Mouse (Mus musculus): ENCODE measurements around the gene Esyt2. TPM values are rescaled to one million over a fixed set of nuclear protein-coding genes. Genes with fewer than 3 reads are reported as not detected.

Esyt2 gene
- polyA plus RNA-seq, 1 experiment from 2014 or later = 15.6 TPM

- no peaks in the 10 kb centered on the region for H3K9me3 ChIP-seq
- H3K4me2 ChIP-seq (replicated peaks) = no peak overlapping the region
- WGBS = 84% methylated on average over 1 of the region's 1 CpGs
- peaks cover 7% of the 10 kb centered on the region; the same call in 1 of the 2 replicates for H3K36me3 ChIP-seq
- no peak overlapping the region for H3K9ac ChIP-seq
- no peaks in the 10 kb centered on the region for H3K4me1 ChIP-seq
- no peak overlapping the region for H3K27ac ChIP-seq
- ATAC-seq (ENCODE audit: low FRiP score, low read depth) = no peak
- H3K27me3 ChIP-seq = no peaks in the 10 kb centered on the region
- H3K4me3 ChIP-seq = no peak overlapping the region
Measured at GRCm38 (mm10) chr12:116317818-116318217, 36.8 kb downstream of the Esyt2 start.

- WGBS = 78% methylated on average over 4 of the region's 4 CpGs
- H3K36me3 ChIP-seq = peaks cover 22% of the 10 kb centered on the region
- no peaks in the 10 kb centered on the region for H3K27me3 ChIP-seq
- peaks cover 5% of the 10 kb centered on the region; the same call in 1 of the 2 replicates for H3K4me1 ChIP-seq
- H3K4me3 ChIP-seq = no peak overlapping the region
- H3K27ac ChIP-seq = peak overlapping the region; percentile 52; the same call in 1 of the 2 replicates
- ATAC-seq (ENCODE audit: low FRiP score, low read depth) = peak; percentile 44; the same call in 1 of the 2 replicates
- no peaks in the 10 kb centered on the region for H3K9me3 ChIP-seq
- H3K4me2 ChIP-seq (replicated peaks) = no peak overlapping the region
- H3K9ac ChIP-seq = no peak overlapping the region
Measured at GRCm38 (mm10) chr12:116325545-116325944, 44.5 kb downstream of the Esyt2 start.

- H3K27ac ChIP-seq = peak overlapping the region; percentile 52; the same call in 1 of the 2 replicates
- no peaks in the 10 kb centered on the region for H3K9me3 ChIP-seq
- H3K27me3 ChIP-seq = no peaks in the 10 kb centered on the region
- H3K4me1 ChIP-seq = peaks cover 5% of the 10 kb centered on the region; the same call in 1 of the 2 replicates
- WGBS = 48% methylated on average over 1 of the region's 1 CpGs
- no peak overlapping the region for H3K4me2 ChIP-seq (replicated peaks)
- no peak overlapping the region for H3K4me3 ChIP-seq
- ATAC-seq (ENCODE audit: low FRiP score, low read depth) = no peak
- no peak overlapping the region for H3K9ac ChIP-seq
- peaks cover 22% of the 10 kb centered on the region for H3K36me3 ChIP-seq
Measured at GRCm38 (mm10) chr12:116326159-116326558, 45.2 kb downstream of the Esyt2 start.

- H3K36me3 ChIP-seq = 0 out of 2 replicates have a peak, but pooled peaks cover 4% of the 10 kb centered on the region
- no peak overlapping the region for H3K4me3 ChIP-seq
- no peaks in the 10 kb centered on the region for H3K4me1 ChIP-seq
- no peaks in the 10 kb centered on the region for H3K9me3 ChIP-seq
- H3K27me3 ChIP-seq = no peaks in the 10 kb centered on the region
- H3K9ac ChIP-seq = no peak overlapping the region
- no peak overlapping the region for H3K4me2 ChIP-seq (replicated peaks)
- no peak for ATAC-seq (ENCODE audit: low FRiP score, low read depth)
- no peak overlapping the region for H3K27ac ChIP-seq
- 89% methylated on average over 5 of the region's 5 CpGs for WGBS
Measured at GRCm38 (mm10) chr12:116334253-116334652, 53.3 kb downstream of the Esyt2 start.

- H3K9ac ChIP-seq = no peak overlapping the region
- no peaks in the 10 kb centered on the region for H3K4me1 ChIP-seq
- no peaks in the 10 kb centered on the region for H3K27me3 ChIP-seq
- no peak for ATAC-seq (ENCODE audit: low FRiP score, low read depth)
- H3K4me3 ChIP-seq = no peak overlapping the region
- peaks cover 16% of the 10 kb centered on the region for H3K36me3 ChIP-seq
- H3K27ac ChIP-seq = no peak overlapping the region
- 92% methylated on average over 1 of the region's 1 CpGs for WGBS
- H3K9me3 ChIP-seq = no peaks in the 10 kb centered on the region
- H3K4me2 ChIP-seq (replicated peaks) = no peak overlapping the region
Measured at GRCm38 (mm10) chr12:116340160-116340559, 59.2 kb downstream of the Esyt2 start.

GRCm38 (mm10) chr12:116348755-116349286 lies 67.8 kb downstream of the Esyt2 start:
- H3K27ac ChIP-seq = no peak overlapping the region
- no peak overlapping the region for H3K4me2 ChIP-seq (replicated peaks)
- no peak overlapping the region for H3K4me3 ChIP-seq
- H3K36me3 ChIP-seq = peaks cover 52% of the 10 kb centered on the region
- H3K4me1 ChIP-seq = no peaks in the 10 kb centered on the region
- H3K9me3 ChIP-seq = no peaks in the 10 kb centered on the region
- H3K9ac ChIP-seq = no peak overlapping the region
- no peak for ATAC-seq (ENCODE audit: low FRiP score, low read depth)
- H3K27me3 ChIP-seq = no peaks in the 10 kb centered on the region

GRCm38 (mm10) chr12:116349376-116349775 lies 68.4 kb downstream of the Esyt2 start:
- H3K36me3 ChIP-seq = peaks cover 50% of the 10 kb centered on the region
- 71% methylated on average over 2 of the region's 2 CpGs for WGBS
- no peaks in the 10 kb centered on the region for H3K27me3 ChIP-seq
- H3K27ac ChIP-seq = no peak overlapping the region
- no peak for ATAC-seq (ENCODE audit: low FRiP score, low read depth)
- H3K9me3 ChIP-seq = no peaks in the 10 kb centered on the region
- H3K4me3 ChIP-seq = no peak overlapping the region
- H3K4me1 ChIP-seq = no peaks in the 10 kb centered on the region
- no peak overlapping the region for H3K4me2 ChIP-seq (replicated peaks)
- no peak overlapping the region for H3K9ac ChIP-seq

GRCm38 (mm10) chr12:116351022-116351421 lies 70.0 kb downstream of the Esyt2 start:
- H3K4me3 ChIP-seq = no peak overlapping the region
- H3K4me2 ChIP-seq (replicated peaks) = no peak overlapping the region
- H3K36me3 ChIP-seq = peaks cover 40% of the 10 kb centered on the region
- no peak overlapping the region for H3K27ac ChIP-seq
- H3K27me3 ChIP-seq = no peaks in the 10 kb centered on the region
- no peak for ATAC-seq (ENCODE audit: low FRiP score, low read depth)
- WGBS = 89% methylated on average over 4 of the region's 4 CpGs
- no peaks in the 10 kb centered on the region for H3K9me3 ChIP-seq
- H3K4me1 ChIP-seq = no peaks in the 10 kb centered on the region
- no peak overlapping the region for H3K9ac ChIP-seq

- Histone ChIP-seq H3K36me3 (peaks cover 35% of the 10 kb centered on the region), H3K9me3 (no peaks in the 10 kb centered on the region), H3K4me1 (no peaks in the 10 kb centered on the region), H3K9ac (no peak overlapping the region), H3K4me2 (replicated peaks) (no peak overlapping the region), H3K27me3 (no peaks in the 10 kb centered on the region), H3K4me3 (no peak overlapping the region), H3K27ac (no peak overlapping the region)
- WGBS = 77% methylated on average over 5 of the region's 5 CpGs
- no peak for ATAC-seq (ENCODE audit: low FRiP score, low read depth)
Measured at GRCm38 (mm10) chr12:116352404-116352803, 71.4 kb downstream of the Esyt2 start.

- WGBS = 90% methylated on average over 3 of the region's 3 CpGs
- H3K36me3 ChIP-seq = peaks cover 37% of the 10 kb centered on the region
- H3K4me3 ChIP-seq = no peak overlapping the region
- H3K27me3 ChIP-seq = no peaks in the 10 kb centered on the region
- no peak overlapping the region for H3K9ac ChIP-seq
- no peaks in the 10 kb centered on the region for H3K4me1 ChIP-seq
- no peak for ATAC-seq (ENCODE audit: low FRiP score, low read depth)
- H3K27ac ChIP-seq = no peak overlapping the region
- no peaks in the 10 kb centered on the region for H3K9me3 ChIP-seq
- H3K4me2 ChIP-seq (replicated peaks) = no peak overlapping the region
Measured at GRCm38 (mm10) chr12:116354694-116355093, 73.7 kb downstream of the Esyt2 start.

GRCm38 (mm10) chr12:116362091-116362490 lies 81.1 kb downstream of the Esyt2 start:
- Histone ChIP-seq H3K27ac (no peak overlapping the region), H3K27me3 (no peaks in the 10 kb centered on the region), H3K4me3 (no peak overlapping the region), H3K9me3 (no peaks in the 10 kb centered on the region), H3K4me2 (replicated peaks) (no peak overlapping the region), H3K4me1 (no peaks in the 10 kb centered on the region), H3K9ac (no peak overlapping the region), H3K36me3 (peaks cover 48% of the 10 kb centered on the region)
- ATAC-seq (ENCODE audit: low FRiP score, low read depth) = no peak

- 87% methylated on average over 3 of the region's 3 CpGs for WGBS
- Histone ChIP-seq H3K4me2 (replicated peaks) (no peak overlapping the region), H3K4me3 (no peak overlapping the region), H3K27ac (no peak overlapping the region), H3K9ac (no peak overlapping the region), H3K4me1 (no peaks in the 10 kb centered on the region), H3K27me3 (no peaks in the 10 kb centered on the region), H3K9me3 (no peaks in the 10 kb centered on the region), H3K36me3 (peaks cover 58% of the 10 kb centered on the region)
- ATAC-seq (ENCODE audit: low FRiP score, low read depth) = no peak
Measured at GRCm38 (mm10) chr12:116366900-116367299, 85.9 kb downstream of the Esyt2 start.

GRCm38 (mm10) chr12:116367346-116367745 lies 86.3 kb downstream of the Esyt2 start:
- H3K4me1 ChIP-seq = no peaks in the 10 kb centered on the region
- no peaks in the 10 kb centered on the region for H3K9me3 ChIP-seq
- 90% methylated on average over 2 of the region's 2 CpGs for WGBS
- no peak overlapping the region for H3K4me3 ChIP-seq
- peaks cover 58% of the 10 kb centered on the region for H3K36me3 ChIP-seq
- H3K4me2 ChIP-seq (replicated peaks) = no peak overlapping the region
- no peaks in the 10 kb centered on the region for H3K27me3 ChIP-seq
- H3K27ac ChIP-seq = no peak overlapping the region
- ATAC-seq (ENCODE audit: low FRiP score, low read depth) = no peak
- no peak overlapping the region for H3K9ac ChIP-seq
